In genomic region chr8:71392871-71393270, GRCm38 (mm10) we compare ENCODE assay signal across 8 mouse cellular contexts. TPM values are rescaled to one million over a fixed set of nuclear protein-coding genes. Genes with fewer than 3 reads are reported as not detected.
DNase-seq lines count a peak whose midpoint lies in the region; ATAC-seq and TF ChIP-seq lines count a peak whose summit lies in the region.

No protein-coding gene starts in this region.

- H3K4me1 ChIP-seq in heart, embryonic 13.5 days, result peaks cover 16% of the 10 kb centered on the region
- H3K4me1 ChIP-seq in limb, embryonic 14.5 days (ENCODE audit: control insufficient read depth, insufficient read depth, low read length), result peaks cover 5% of the 10 kb centered on the region; the same call in 1 of the 2 replicates
- peaks cover 12% of the 10 kb centered on the region for H3K4me1 ChIP-seq in hindbrain, embryonic 13.5 days (replicated peaks)

- H3K27ac ChIP-seq in heart, embryonic 13.5 days (replicated peaks), result no peak overlapping the region
- H3K27ac ChIP-seq in limb, embryonic 14.5 days (replicated peaks; ENCODE audit: low read depth, low read length), result no peak overlapping the region
- no peak overlapping the region for H3K27ac ChIP-seq in hindbrain, embryonic 13.5 days

- H3K9ac ChIP-seq in heart, embryonic 13.5 days, result no peak overlapping the region
- H3K9ac ChIP-seq in limb, embryonic 14.5 days (ENCODE audit: low read depth, low read length, severe bottlenecking), result no peak overlapping the region
- no peak overlapping the region for H3K9ac ChIP-seq in hindbrain, embryonic 13.5 days

- no peaks in the 10 kb centered on the region for H3K9me3 ChIP-seq in heart, embryonic 13.5 days
- H3K9me3 ChIP-seq in limb, embryonic 14.5 days (ENCODE audit: control insufficient read depth, low read length), result no peaks in the 10 kb centered on the region
- H3K9me3 ChIP-seq in hindbrain, embryonic 13.5 days, result no peaks in the 10 kb centered on the region

- no peak for TF ChIP-seq POLR2A in limb, embryonic 14.5 days (IDR thresholded peaks at IDR 0.05; ENCODE audit: borderline replicate concordance, extremely low read depth, insufficient read depth, insufficient read length)

- no peak for DNase-seq in heart, postnatal 4 days
- DNase-seq in Muller cell, postnatal 12 days (ENCODE audit: inconsistent ontology term), result peak; percentile 79
- peak; percentile 54 for DNase-seq in embryo, embryonic 9.5 days (ENCODE audit: extremely low spot score)
- peak; percentile 57 for DNase-seq in limb, embryonic 14.5 days (ENCODE audit: low spot score)
- DNase-seq in right cerebral cortex, postnatal 36 days (ENCODE audit: low spot score in 2 of 2), result no peak

- WGBS in heart, embryonic 13.5 days, result 5% methylated on average over 3 of the region's 3 CpGs
- 9% methylated on average over 3 of the region's 3 CpGs for WGBS in limb, embryonic 14.5 days
- 13% methylated on average over 3 of the region's 3 CpGs for WGBS in hindbrain, embryonic 13.5 days

- peak overlapping the region; percentile 45 for H3K4me2 ChIP-seq in heart, embryonic 13.5 days
- 0 out of 2 replicates have a peak overlapping the region, but pooled peaks have one; percentile 15 for H3K4me2 ChIP-seq in limb, embryonic 14.5 days (replicated peaks; ENCODE audit: low read depth, low read length, severe bottlenecking)
- H3K4me2 ChIP-seq in hindbrain, embryonic 13.5 days, result no peak overlapping the region

- ATAC-seq in heart, embryonic 13.5 days (ENCODE audit: extremely low read depth, insufficient number of reproducible peaks, low FRiP score, low TSS enrichment), result no peak
- ATAC-seq in limb, embryonic 14.5 days (ENCODE audit: low FRiP score, low read depth), result no peak
- ATAC-seq in CD4-positive, CD25-positive, alpha-beta regulatory T cell, adult 4 months, result no peak
- no peak for ATAC-seq in hindbrain, embryonic 13.5 days (ENCODE audit: low FRiP score)

- peak overlapping the region; percentile 13 for H3K4me3 ChIP-seq in heart, embryonic 13.5 days
- no peak overlapping the region for H3K4me3 ChIP-seq in limb, embryonic 14.5 days (replicated peaks; ENCODE audit: low read length)
- no peak overlapping the region for H3K4me3 ChIP-seq in hindbrain, embryonic 13.5 days

- no peaks in the 10 kb centered on the region for H3K27me3 ChIP-seq in heart, embryonic 13.5 days (replicated peaks)
- H3K27me3 ChIP-seq in limb, embryonic 14.5 days (ENCODE audit: control insufficient read depth, insufficient read depth, low read length), result no peaks in the 10 kb centered on the region
- H3K27me3 ChIP-seq in hindbrain, embryonic 13.5 days, result no peaks in the 10 kb centered on the region

- H3K36me3 ChIP-seq in heart, embryonic 13.5 days, result no peaks in the 10 kb centered on the region
- H3K36me3 ChIP-seq in limb, embryonic 14.5 days (ENCODE audit: control insufficient read depth, insufficient read depth, low read length), result no peaks in the 10 kb centered on the region
- no peaks in the 10 kb centered on the region for H3K36me3 ChIP-seq in hindbrain, embryonic 13.5 days

RNA-seq across cellular contexts. Expression of gene Ushbp1, which starts 2.7 kb away (rescaled TPM):
- 9.2 and 10.2 TPM in 2 replicates for polyA plus RNA-seq in heart, embryonic 13.5 days (2015; fragmentation: Nextera tagmentation; extraction: Ambion mirVana)
- total RNA-seq in heart, postnatal 4 days (2021), result 10 to 100 TPM; 27.2 to 27.9 TPM
- 15.7 and 16.7 TPM in 2 replicates for polyA plus RNA-seq in limb, embryonic 14.5 days (2012; rRNA removed)
- 7.6 and 9.1 TPM in 2 replicates for polyA plus RNA-seq in limb, embryonic 14.5 days (2014; fragmentation: Nextera tagmentation; extraction: Ambion mirVana)
- polyA plus RNA-seq in CD4-positive, CD25-positive, alpha-beta regulatory T cell, adult 4 months (2017; shearing (Covaris generic)), result not detected
- polyA plus RNA-seq in hindbrain, embryonic 13.5 days (2015; fragmentation: Nextera tagmentation; extraction: Ambion mirVana), result 6.2 and 7.1 TPM in 2 replicates

RNA-seq across cellular contexts. Expression of gene Babam1, which starts 3.8 kb away (rescaled TPM):
- 89.7 and 91.8 TPM in 2 replicates for polyA plus RNA-seq in heart, embryonic 13.5 days (2015; fragmentation: Nextera tagmentation; extraction: Ambion mirVana)
- total RNA-seq in heart, postnatal 4 days (2021), result 10 to 100 TPM; 69.4 to 70.7 TPM
- 117 and 122 TPM in 2 replicates for polyA plus RNA-seq in limb, embryonic 14.5 days (2012; rRNA removed)
- 87.7 and 88.6 TPM in 2 replicates for polyA plus RNA-seq in limb, embryonic 14.5 days (2014; fragmentation: Nextera tagmentation; extraction: Ambion mirVana)
- polyA plus RNA-seq in CD4-positive, CD25-positive, alpha-beta regulatory T cell, adult 4 months (2017; shearing (Covaris generic)), result 10 to 100 TPM; 54.6 to 55.8 TPM
- polyA plus RNA-seq in hindbrain, embryonic 13.5 days (2015; fragmentation: Nextera tagmentation; extraction: Ambion mirVana), result 83.3 and 90.9 TPM in 2 replicates

RNA-seq across cellular contexts. Expression of gene Nr2f6, which starts 11.1 kb away (rescaled TPM):
- polyA plus RNA-seq in heart, embryonic 13.5 days (2015; fragmentation: Nextera tagmentation; extraction: Ambion mirVana), result 36.6 and 40.9 TPM in 2 replicates
- 10 to 100 TPM; 64.9 to 66.4 TPM for total RNA-seq in heart, postnatal 4 days (2021)
- polyA plus RNA-seq in limb, embryonic 14.5 days (2012; rRNA removed), result 80.8 and 113 TPM in 2 replicates
- 63.1 and 66.9 TPM in 2 replicates for polyA plus RNA-seq in limb, embryonic 14.5 days (2014; fragmentation: Nextera tagmentation; extraction: Ambion mirVana)
- under 1 TPM in 1 of 2 experiments, not detected in 1; 0.36 TPM for polyA plus RNA-seq in CD4-positive, CD25-positive, alpha-beta regulatory T cell, adult 4 months (2017; shearing (Covaris generic))
- polyA plus RNA-seq in hindbrain, embryonic 13.5 days (2015; fragmentation: Nextera tagmentation; extraction: Ambion mirVana), result 20.2 and 21.3 TPM in 2 replicates

RNA-seq across cellular contexts. Expression of gene Ankle1, which starts 12.9 kb away (rescaled TPM):
- polyA plus RNA-seq in heart, embryonic 13.5 days (2015; fragmentation: Nextera tagmentation; extraction: Ambion mirVana), result 27.6 and 29.4 TPM in 2 replicates
- 1 to 10 TPM; 9.8 TPM for total RNA-seq in heart, postnatal 4 days (2021)
- 60.7 and 70.5 TPM in 2 replicates for polyA plus RNA-seq in limb, embryonic 14.5 days (2012; rRNA removed)
- 17.0 and 21.8 TPM in 2 replicates for polyA plus RNA-seq in limb, embryonic 14.5 days (2014; fragmentation: Nextera tagmentation; extraction: Ambion mirVana)
- polyA plus RNA-seq in CD4-positive, CD25-positive, alpha-beta regulatory T cell, adult 4 months (2017; shearing (Covaris generic)), result 1 to 10 TPM in 1 of 2 experiments, under 1 TPM in 1; 0.20 to 1.6 TPM
- 9.5 and 10.3 TPM in 2 replicates for polyA plus RNA-seq in hindbrain, embryonic 13.5 days (2015; fragmentation: Nextera tagmentation; extraction: Ambion mirVana)

RNA-seq across cellular contexts. Expression of gene Ocel1, which starts 21.8 kb away (rescaled TPM):
- polyA plus RNA-seq in heart, embryonic 13.5 days (2015; fragmentation: Nextera tagmentation; extraction: Ambion mirVana), result 4.3 and 4.4 TPM in 2 replicates
- 1 to 10 TPM; 7.9 to 9.9 TPM for total RNA-seq in heart, postnatal 4 days (2021)
- polyA plus RNA-seq in limb, embryonic 14.5 days (2012; rRNA removed), result 4.2 and 4.6 TPM in 2 replicates
- polyA plus RNA-seq in limb, embryonic 14.5 days (2014; fragmentation: Nextera tagmentation; extraction: Ambion mirVana), result 3.8 and 4.3 TPM in 2 replicates
- polyA plus RNA-seq in CD4-positive, CD25-positive, alpha-beta regulatory T cell, adult 4 months (2017; shearing (Covaris generic)), result 1 to 10 TPM; 3.9 to 4.1 TPM
- 4.6 and 6.2 TPM in 2 replicates for polyA plus RNA-seq in hindbrain, embryonic 13.5 days (2015; fragmentation: Nextera tagmentation; extraction: Ambion mirVana)

Comparison
In these comparisons a context has a peak if more than half of its experiments do, and no peak if none do; other contexts are left out.
1. DNase-seq: peak in Muller cell, postnatal 12 days (single experiment), embryo, embryonic 9.5 days (single experiment) and limb, embryonic 14.5 days (single experiment); none in heart, postnatal 4 days (single experiment) and right cerebral cortex, postnatal 36 days (0 of 2).
2. RNA of gene Nr2f6, which starts 11.1 kb away (polyA plus RNA-seq): 63.1 to 113 TPM in limb, embryonic 14.5 days, 36.6 to 40.9 TPM in heart, embryonic 13.5 days and 20.2 to 21.3 TPM in hindbrain, embryonic 13.5 days; 0.36 TPM in CD4-positive, CD25-positive, alpha-beta regulatory T cell, adult 4 months; every median in the first group is over 10 times any median in the second.